Mouse (Mus musculus) olfactory bulb, adult 2 months (tissue): Measurements from ENCODE around the gene Zcwpw1. TPM values are rescaled to one million over a fixed set of nuclear protein-coding genes. Genes with fewer than 3 reads are reported as not detected.

Source experiments
- H3K27ac ChIP-seq: fragments of 200-500 bp; 2 replicates; pipeline ENCODE4 v1.5.1; 2012; ENCODE audit warnings: low read depth, low read length; ENCODE audit not compliant: insufficient read depth
- H3K4me1 ChIP-seq: fragments of 200-500 bp; 2 replicates; pipeline ENCODE4 v1.6.1; 2012; ENCODE audit warnings: low read length; ENCODE audit not compliant: control insufficient read depth, insufficient read depth
- H3K4me3 ChIP-seq: fragments of 200-500 bp; 2 replicates; pipeline ENCODE4 v1.5.1; 2012; ENCODE audit warnings: mild to moderate bottlenecking, low read depth, low read length, moderate library complexity; ENCODE audit not compliant: insufficient read depth
- CTCF ChIP-seq: fragments of 200-500 bp; IDR thresholded peaks from 2 replicates; pipeline ENCODE4 v1.5.1; 2012; ENCODE audit warnings: low read depth, mild to moderate bottlenecking, low read length, moderate library complexity; ENCODE audit not compliant: insufficient read depth
- POLR2A ChIP-seq: fragments of 200-500 bp; IDR thresholded peaks from 2 replicates; pipeline ENCODE4 v1.6.1; 2012; ENCODE audit warnings: mild to moderate bottlenecking, low read depth, low read length, moderate library complexity; ENCODE audit not compliant: insufficient read depth
- WGBS: fragments of 180-500 bp; shearing (Covaris S2); methylation state at CpG from one replicate; pipeline ENCODE4 v1.1.7; 2018; 5-methylcytosine and 5-hydroxymethylcytosine counted together
- polyA plus RNA-seq: library from polyadenylated mRNA; stranded (reverse); fragments of >200 nt; gene quantifications from 2 replicates; pipeline ENCODE4 v1.2.4, GENCODE M21; 2012; ENCODE audit warnings: low replicate concordance; ENCODE audit not compliant: missing spikeins, insufficient read depth, insufficient read length

Zcwpw1 gene
- polyA plus RNA-seq, 1 experiment, result not detected

DNA sequence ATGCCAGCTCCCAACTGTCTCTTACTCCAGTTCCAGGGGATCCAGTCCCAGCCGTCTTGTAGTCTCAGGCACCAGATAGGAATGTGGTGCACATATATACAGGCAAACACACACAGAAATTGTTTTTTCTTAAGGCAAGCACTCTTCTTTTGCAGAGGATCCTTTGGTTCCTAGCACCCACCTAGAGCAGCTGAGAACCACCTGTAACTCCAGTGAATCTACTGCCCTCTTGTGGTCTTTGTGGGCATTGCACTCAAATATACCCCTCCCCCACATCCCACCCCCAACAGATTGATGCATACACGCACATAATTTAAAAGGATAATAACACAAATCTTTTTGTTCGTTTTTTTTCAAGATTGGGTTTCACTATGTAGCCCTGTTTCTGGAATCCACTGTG is 21.3 kb upstream of the Zcwpw1 start:
- TF ChIP-seq CTCF (no peak), POLR2A (no peak)
- Histone ChIP-seq H3K4me3 (no peak overlapping the region), H3K4me1 (no peaks in the 10 kb centered on the region), H3K27ac (no peak overlapping the region)
- WGBS, result 61% methylated on average over 3 of the region's 3 CpGs

DNA sequence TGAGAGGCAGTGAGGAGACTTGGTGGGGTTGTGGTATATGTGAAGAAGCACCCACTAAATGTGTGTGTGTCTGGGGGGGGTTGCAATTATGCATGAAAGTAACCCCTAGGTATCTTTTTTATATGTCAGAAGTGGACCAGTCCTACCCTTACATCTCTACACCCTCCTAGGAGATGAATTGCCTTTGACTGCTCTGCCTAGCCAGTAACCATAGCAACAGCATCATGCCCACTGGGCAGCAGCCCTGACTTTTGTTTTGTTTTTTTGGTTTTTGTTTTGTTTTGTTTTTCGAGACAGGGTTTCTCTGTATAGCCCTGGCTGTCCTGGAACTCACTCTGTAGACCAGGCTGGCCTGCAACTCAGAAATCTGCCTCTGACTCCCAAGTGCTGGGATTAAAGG is 19.1 kb upstream of the Zcwpw1 start:
- Histone ChIP-seq H3K27ac (no peak overlapping the region), H3K4me1 (no peaks in the 10 kb centered on the region), H3K4me3 (no peak overlapping the region)
- no peak for TF ChIP-seq CTCF
- no peak for TF ChIP-seq POLR2A
- WGBS, result 26% methylated on average over 1 of the region's 1 CpGs

DNA sequence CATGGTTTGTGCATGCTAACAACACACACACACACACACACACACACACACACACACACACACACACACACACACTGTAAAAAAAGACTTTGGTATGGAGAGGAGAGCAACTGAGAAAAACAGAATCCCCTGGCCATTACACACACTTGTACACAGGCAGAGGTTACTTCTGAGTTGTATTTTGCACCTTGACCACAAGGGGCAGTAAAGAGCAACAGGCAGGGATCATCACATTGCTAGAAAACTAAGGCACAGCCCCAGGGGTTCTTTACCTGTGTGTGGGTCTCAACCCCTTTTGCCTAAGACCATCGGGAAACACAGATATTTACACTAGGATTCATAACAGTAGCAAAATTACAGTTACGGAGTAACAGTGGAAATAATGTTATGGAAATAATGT is 16.9 kb upstream of the Zcwpw1 start:
- no peak for TF ChIP-seq POLR2A
- 50% methylated on average over 2 of the region's 2 CpGs for WGBS
- no peak overlapping the region for H3K4me3 ChIP-seq
- no peak overlapping the region for H3K27ac ChIP-seq
- H3K4me1 ChIP-seq, result no peaks in the 10 kb centered on the region

DNA sequence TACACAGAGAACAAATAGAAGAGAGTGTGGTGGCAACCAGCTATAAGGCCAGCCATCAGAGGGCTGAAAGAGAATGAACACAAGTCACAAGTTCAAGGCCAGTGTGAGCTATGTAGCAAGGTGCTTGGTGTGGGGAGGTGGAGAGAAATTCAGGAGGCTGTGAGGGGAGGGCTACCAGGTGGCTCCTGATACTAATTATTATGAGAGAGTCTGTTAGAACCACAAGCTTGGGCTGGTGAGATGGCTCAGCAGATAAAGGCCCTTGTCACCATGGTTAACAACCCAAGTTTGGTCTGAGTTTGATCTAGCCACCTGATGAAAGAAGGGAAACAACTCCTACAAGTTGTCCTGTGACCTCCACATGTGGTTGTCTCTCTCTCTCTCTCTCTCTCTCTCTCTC is 14.8 kb upstream of the Zcwpw1 start:
- TF ChIP-seq CTCF (no peak), POLR2A (no peak)
- H3K4me3 ChIP-seq, result no peak overlapping the region
- H3K4me1 ChIP-seq, result peaks cover 4% of the 10 kb centered on the region; the same call in 1 of the 2 replicates
- no peak overlapping the region for H3K27ac ChIP-seq

- no peak overlapping the region for H3K27ac ChIP-seq
- no peak for TF ChIP-seq CTCF
- no peak for TF ChIP-seq POLR2A
- H3K4me3 ChIP-seq, result no peak overlapping the region
- WGBS, result 85% methylated on average over 2 of the region's 2 CpGs
- H3K4me1 ChIP-seq, result peaks cover 10% of the 10 kb centered on the region
Measured at GRCm38 (mm10) chr5:137775587-137776290, 11.9 kb upstream of the Zcwpw1 start.

- H3K4me3 ChIP-seq, result no peak overlapping the region
- TF ChIP-seq POLR2A (no peak), CTCF (no peak)
- 33% methylated on average over 5 of the region's 5 CpGs for WGBS
- no peak overlapping the region for H3K27ac ChIP-seq
- H3K4me1 ChIP-seq, result peaks cover 10% of the 10 kb centered on the region
Measured at GRCm38 (mm10) chr5:137776408-137776918, 11.1 kb upstream of the Zcwpw1 start.

- no peak overlapping the region for H3K27ac ChIP-seq
Measured at GRCm38 (mm10) chr5:137777267-137777845, 10.2 kb upstream of the Zcwpw1 start.

GRCm38 (mm10) chr5:137778635-137779034 is 9.0 kb upstream of the Zcwpw1 start, which contains the start of gene Ppp1r35:
TSS of gene Ppp1r35 (plus strand) at chr5:137778849.
- no peak for TF ChIP-seq CTCF
- TF ChIP-seq POLR2A, result peak; percentile 37; the same call in 1 of the 2 replicates
- Histone ChIP-seq H3K4me1 (peaks cover 26% of the 10 kb centered on the region), H3K27ac (no peak within 1 kb of the TSS; the same call in 1 of the 2 replicates), H3K4me3 (peak within 1 kb of the TSS; percentile 69)
- WGBS, result under 1% methylated on average over 31 of the region's 31 CpGs

More at GRCm38 (mm10) chr5:137777267-137777845, 10.2 kb upstream of the Zcwpw1 start:
- no peak overlapping the region for H3K4me3 ChIP-seq
- TF ChIP-seq CTCF (no peak), POLR2A (no peak)
- 84% methylated on average over 7 of the region's 7 CpGs for whole genome bisulfite sequencing
- H3K4me1 ChIP-seq, result peaks cover 17% of the 10 kb centered on the region

DNA sequence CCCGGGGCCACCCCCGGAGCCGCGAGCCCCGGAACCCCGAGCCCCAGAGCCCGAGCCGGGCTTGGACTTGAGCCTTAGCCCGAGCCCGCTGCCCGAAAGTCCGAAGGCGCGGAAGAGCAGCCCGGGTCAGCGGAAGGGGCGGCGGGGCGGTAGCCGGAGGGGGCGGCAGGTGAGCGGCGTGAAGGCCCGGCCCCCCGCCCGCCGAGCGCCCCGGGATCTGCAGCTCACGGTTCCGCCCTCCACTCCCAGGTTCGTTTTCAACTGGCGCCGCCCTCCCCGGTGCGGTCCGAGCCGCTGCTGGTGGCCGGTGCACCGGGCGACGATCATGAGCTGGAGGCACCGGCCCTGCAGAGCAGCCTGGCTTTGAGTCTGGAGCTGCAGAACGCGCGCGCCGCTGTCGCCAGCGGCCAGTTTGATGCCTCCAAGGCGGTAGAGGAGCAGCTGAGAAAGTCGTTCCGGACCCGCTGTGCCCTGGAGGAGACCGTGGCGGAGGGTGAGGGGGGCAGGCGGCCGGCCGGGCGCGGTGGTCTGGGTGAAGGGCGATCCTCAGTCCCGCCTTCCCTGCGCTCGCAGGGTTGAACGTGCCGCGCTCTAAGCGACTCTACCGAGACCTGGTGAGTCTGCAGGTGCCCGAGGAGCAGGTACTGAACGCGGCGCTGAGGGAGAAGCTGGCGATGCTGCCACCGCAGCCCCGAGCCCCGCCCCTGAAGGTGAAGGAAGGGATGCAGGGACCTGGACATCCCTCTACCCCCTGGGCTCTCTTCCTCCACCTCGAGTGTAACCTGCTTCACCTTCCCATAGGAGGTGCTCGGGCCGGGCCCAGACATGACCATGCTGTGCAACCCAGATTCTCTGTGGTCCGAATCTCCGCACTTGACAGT is 8.3 kb upstream of the Zcwpw1 start:
- under 1% methylated on average over 83 of the region's 83 CpGs for WGBS

More for the DNA sequence above, 8.3 kb upstream of the Zcwpw1 start:
- Histone ChIP-seq H3K27ac (no peak overlapping the region), H3K4me1 (peaks cover 31% of the 10 kb centered on the region), H3K4me3 (peak overlapping the region; percentile 69)
- TF ChIP-seq CTCF, result no peak
